Comparison of ENCODE assay signal across 25 mouse cellular contexts in genomic region chr11:5914940-5915339, GRCm38 (mm10). TPM values are rescaled to one million over a fixed set of nuclear protein-coding genes. Genes with fewer than 3 reads are reported as not detected.
A peak's percentile ranks its signal among the peaks of the same experiment; 100 is the strongest.
DNase-seq lines count a peak whose midpoint lies in the region; ATAC-seq and TF ChIP-seq lines count a peak whose summit lies in the region.
"Had no signal": no experiment of that assay in that cellular context is flagged by ENCODE, and none has a peak within 500 bp of the region (broad histone marks: within the 10 kb centered on the region; RNA-seq: fewer than 3 reads in every experiment).

No protein-coding gene starts in this region.

- TF ChIP-seq EP300 in heart, adult 2 months (IDR thresholded peaks at IDR 0.05; ENCODE audit: insufficient read depth, low read depth, low read length), result 0 out of 2 replicates have a peak, but pooled peaks have one; percentile 37

- H3K9ac ChIP-seq in heart, adult 2 months (ENCODE audit: low read depth, low read length), result no peak overlapping the region
- H3K9ac ChIP-seq in heart, embryonic 11.5 days (ENCODE audit: low read depth, low read length), result no peak overlapping the region
- no peak overlapping the region for H3K9ac ChIP-seq in liver, embryonic 15.5 days
- H3K9ac ChIP-seq in liver, embryonic 12.5 days, result no peak overlapping the region
- H3K9ac ChIP-seq: forebrain, embryonic 15.5 days; heart, embryonic 13.5 days; hindbrain, embryonic 14.5 days; limb, embryonic 12.5 days; midbrain, embryonic 12.5 days; neural tube, embryonic 13.5 days had no signal

- peaks cover 6% of the 10 kb centered on the region; the same call in 1 of the 2 replicates for H3K4me1 ChIP-seq in heart, adult 2 months (ENCODE audit: control insufficient read depth, insufficient read depth, low read length)
- no peaks in the 10 kb centered on the region; the same call in 1 of the 2 replicates for H3K4me1 ChIP-seq in heart, embryonic 11.5 days (ENCODE audit: control insufficient read depth, insufficient read depth, low read length)
- peaks cover 2% of the 10 kb centered on the region; the same call in 1 of the 2 replicates for H3K4me1 ChIP-seq in liver, embryonic 15.5 days (replicated peaks)
- H3K4me1 ChIP-seq in liver, embryonic 12.5 days, result peaks cover 2% of the 10 kb centered on the region; the same call in 1 of the 2 replicates
- H3K4me1 ChIP-seq: forebrain, embryonic 15.5 days; limb, embryonic 12.5 days; midbrain, embryonic 12.5 days had no signal

- 42% methylated on average over 5 of the region's 5 CpGs for WGBS in heart, adult 2 months
- 44% methylated on average over 5 of the region's 5 CpGs for WGBS in heart, embryonic 11.5 days (ENCODE audit: insufficient replicate concordance)
- 36% methylated on average over 5 of the region's 5 CpGs for WGBS in liver, embryonic 15.5 days (ENCODE audit: insufficient replicate concordance)
- 36% methylated on average over 5 of the region's 5 CpGs for WGBS in liver, embryonic 12.5 days (ENCODE audit: insufficient replicate concordance)

- no peaks in the 10 kb centered on the region for H3K27me3 ChIP-seq in heart, adult 2 months (ENCODE audit: control insufficient read depth, insufficient read depth, low read length)
- no peaks in the 10 kb centered on the region for H3K27me3 ChIP-seq in heart, embryonic 11.5 days (ENCODE audit: control insufficient read depth, insufficient read depth, low read length)
- H3K27me3 ChIP-seq in liver, embryonic 15.5 days, result no peaks in the 10 kb centered on the region
- peaks cover 17% of the 10 kb centered on the region; the same call in 1 of the 2 replicates for H3K27me3 ChIP-seq in liver, embryonic 12.5 days (replicated peaks)
- H3K27me3 ChIP-seq: forebrain, embryonic 15.5 days; heart, embryonic 13.5 days; midbrain, embryonic 12.5 days; neural tube, embryonic 13.5 days had no signal

- no peaks in the 10 kb centered on the region for H3K36me3 ChIP-seq in heart, adult 2 months (ENCODE audit: control insufficient read depth, insufficient read depth, low read length)
- no peaks in the 10 kb centered on the region for H3K36me3 ChIP-seq in heart, embryonic 11.5 days (ENCODE audit: control insufficient read depth, insufficient read depth, low read length)
- no peaks in the 10 kb centered on the region for H3K36me3 ChIP-seq in liver, embryonic 15.5 days (replicated peaks)
- H3K36me3 ChIP-seq in liver, embryonic 12.5 days, result no peaks in the 10 kb centered on the region
- H3K36me3 ChIP-seq: forebrain, embryonic 15.5 days; heart, embryonic 13.5 days; limb, embryonic 12.5 days; midbrain, embryonic 12.5 days; neural tube, embryonic 13.5 days had no signal

- TF ChIP-seq POLR2A in heart, adult 2 months (IDR thresholded peaks at IDR 0.05; ENCODE audit: insufficient read depth, low read depth, low read length), result no peak

- no peak for ATAC-seq in heart, embryonic 11.5 days (replicated peaks; ENCODE audit: insufficient number of reproducible peaks, low FRiP score, low TSS enrichment)
- ATAC-seq in liver, embryonic 15.5 days (ENCODE audit: insufficient read depth), result 0 out of 2 replicates have a peak, but pooled peaks have one; percentile 10
- no peak for ATAC-seq in liver, embryonic 12.5 days
- ATAC-seq: CD4-positive, CD25-positive, alpha-beta regulatory T cell, adult 4 months; forebrain, embryonic 15.5 days had no signal

- H3K4me3 ChIP-seq in heart, adult 2 months, result no peak overlapping the region
- H3K4me3 ChIP-seq in heart, embryonic 11.5 days (ENCODE audit: low read depth, low read length), result no peak overlapping the region
- H3K4me3 ChIP-seq in liver, embryonic 15.5 days (replicated peaks), result no peak overlapping the region
- H3K4me3 ChIP-seq in liver, embryonic 12.5 days, result no peak overlapping the region
- H3K4me3 ChIP-seq: forebrain, embryonic 15.5 days; heart, embryonic 13.5 days; limb, embryonic 12.5 days; midbrain, embryonic 12.5 days; neural tube, embryonic 13.5 days had no signal

- H3K27ac ChIP-seq in heart, adult 2 months, result peak overlapping the region; percentile 65
- no peak overlapping the region for H3K27ac ChIP-seq in heart, embryonic 11.5 days (ENCODE audit: low read depth, low read length)
- no peak overlapping the region for H3K27ac ChIP-seq in liver, embryonic 15.5 days (replicated peaks)
- H3K27ac ChIP-seq in liver, embryonic 12.5 days, result no peak overlapping the region
- H3K27ac ChIP-seq: forebrain, embryonic 15.5 days; heart, embryonic 13.5 days; hindbrain, embryonic 14.5 days; kidney, postnatal 0 days; limb, embryonic 12.5 days; midbrain, embryonic 12.5 days; neural tube, embryonic 13.5 days had no signal

- H3K9me3 ChIP-seq in heart, embryonic 11.5 days (replicated peaks; ENCODE audit: control insufficient read depth, low read length), result no peaks in the 10 kb centered on the region
- H3K9me3 ChIP-seq in liver, embryonic 15.5 days (replicated peaks), result no peaks in the 10 kb centered on the region
- no peaks in the 10 kb centered on the region for H3K9me3 ChIP-seq in liver, embryonic 12.5 days (replicated peaks)
- H3K9me3 ChIP-seq: forebrain, embryonic 15.5 days; heart, embryonic 13.5 days; limb, embryonic 12.5 days; midbrain, embryonic 12.5 days; neural tube, embryonic 13.5 days had no signal

- no peak for TF ChIP-seq CTCF in heart, adult 2 months (IDR thresholded peaks at IDR 0.05)

- intact Hi-C loops in heart, adult 2 months (cut with DNase I), result loop anchor here (2.0 kb wide), 1 partner anchor 28 kb away; no protein-coding TSS in a partner anchor

- peak; percentile 19 to 24 for DNase-seq in cerebellum, postnatal 14 days
- no peak for DNase-seq in cerebellum, adult 9-10 months
- DNase-seq in heart, adult 2 months, result peak; percentile 33 to 36
- DNase-seq in urinary bladder, adult 2 months (ENCODE audit: low spot score), result peak; percentile 19
- no peak for DNase-seq in urinary bladder, postnatal 10 days (ENCODE audit: low spot score)
- DNase-seq: cerebellum, adult 11 months; cerebellum, postnatal 36 days; kidney, adult 2 months; lung, adult 18-20 months; lung, postnatal 10 days; retina, postnatal 1 day; thymus, adult 18-20 months; thymus, postnatal 36 days had no signal

- no peaks in the 10 kb centered on the region for H3K79me2 ChIP-seq in heart, adult 2 months (replicated peaks; ENCODE audit: control insufficient read depth, insufficient read depth, low read length)

- H3K4me2 ChIP-seq in heart, embryonic 11.5 days, result no peak overlapping the region
- H3K4me2 ChIP-seq in liver, embryonic 15.5 days, result no peak overlapping the region
- H3K4me2 ChIP-seq in liver, embryonic 12.5 days, result no peak overlapping the region
- H3K4me2 ChIP-seq: forebrain, embryonic 15.5 days; heart, embryonic 13.5 days; hindbrain, embryonic 14.5 days; limb, embryonic 12.5 days; midbrain, embryonic 12.5 days; neural tube, embryonic 13.5 days had no signal

RNA-seq across cellular contexts. Expression of gene Myl7, which starts 16.4 kb away (rescaled TPM):
- 100 to 1,000 TPM; 463 to 551 TPM for total RNA-seq in heart, adult 2 months (2021)
- 1,125 and 1,658 TPM in 2 replicates for polyA plus RNA-seq in heart, adult 2 months (2012; rRNA removed)
- 7,501 and 8,192 TPM in 2 replicates for polyA plus RNA-seq in heart, embryonic 11.5 days (2014; fragmentation: Nextera tagmentation; extraction: Ambion mirVana)
- polyA plus RNA-seq in liver, embryonic 15.5 days (2015; fragmentation: Nextera tagmentation; extraction: Ambion mirVana), result 4.5 and 5.0 TPM in 2 replicates
- 21.8 and 22.5 TPM in 2 replicates for polyA plus RNA-seq in liver, embryonic 12.5 days (2016; fragmentation: Nextera tagmentation; extraction: Ambion mirVana)
- polyA plus RNA-seq in urinary bladder, adult 2 months (2012; rRNA removed), result 1.4 and 3.7 TPM in 2 replicates
- total RNA-seq: layer of hippocampus, postnatal 14 days had no signal
- polyA plus RNA-seq: CD4-positive, CD25-positive, alpha-beta regulatory T cell, adult 4 months; hindbrain, embryonic 14.5 days had no signal

RNA-seq across cellular contexts. Expression of gene Gck, which starts 34.9 kb away (rescaled TPM):
- total RNA-seq in heart, adult 2 months (2021), result 10 to 100 TPM; 10.4 to 13.9 TPM
- 10.5 and 15.4 TPM in 2 replicates for polyA plus RNA-seq in heart, adult 2 months (2012; rRNA removed)
- 2.0 and 2.6 TPM in 2 replicates for polyA plus RNA-seq in heart, embryonic 11.5 days (2014; fragmentation: Nextera tagmentation; extraction: Ambion mirVana)
- polyA plus RNA-seq in liver, embryonic 15.5 days (2015; fragmentation: Nextera tagmentation; extraction: Ambion mirVana), result 0.41 and 0.59 TPM in 2 replicates
- polyA plus RNA-seq in liver, embryonic 12.5 days (2016; fragmentation: Nextera tagmentation; extraction: Ambion mirVana), result 0.31 and 0.37 TPM in 2 replicates
- 0.03 and 0.08 TPM in 2 replicates for polyA plus RNA-seq in urinary bladder, adult 2 months (2012; rRNA removed)
- polyA plus RNA-seq: CD4-positive, CD25-positive, alpha-beta regulatory T cell, adult 4 months had no signal

RNA-seq across cellular contexts. Expression of gene Pold2, which starts 36.8 kb away (rescaled TPM):
- 10 to 100 TPM; 30.9 to 42.6 TPM for total RNA-seq in heart, adult 2 months (2021)
- 49.1 and 58.1 TPM in 2 replicates for polyA plus RNA-seq in heart, adult 2 months (2012; rRNA removed)
- polyA plus RNA-seq in heart, embryonic 11.5 days (2014; fragmentation: Nextera tagmentation; extraction: Ambion mirVana), result 86.8 and 95.2 TPM in 2 replicates
- polyA plus RNA-seq in liver, embryonic 15.5 days (2015; fragmentation: Nextera tagmentation; extraction: Ambion mirVana), result 58.8 and 64.0 TPM in 2 replicates
- 105 TPM in 2 replicates for polyA plus RNA-seq in liver, embryonic 12.5 days (2016; fragmentation: Nextera tagmentation; extraction: Ambion mirVana)
- polyA plus RNA-seq in urinary bladder, adult 2 months (2012; rRNA removed), result 36.4 and 43.2 TPM in 2 replicates

RNA-seq across cellular contexts. Expression of gene Ykt6, which starts 40.6 kb away (rescaled TPM):
- total RNA-seq in heart, adult 2 months (2021), result 10 to 100 TPM; 53.4 to 62.2 TPM
- 46.3 and 71.2 TPM in 2 replicates for polyA plus RNA-seq in heart, adult 2 months (2012; rRNA removed)
- polyA plus RNA-seq in heart, embryonic 11.5 days (2014; fragmentation: Nextera tagmentation; extraction: Ambion mirVana), result 19.3 and 25.4 TPM in 2 replicates
- polyA plus RNA-seq in liver, embryonic 15.5 days (2015; fragmentation: Nextera tagmentation; extraction: Ambion mirVana), result 18.8 and 19.7 TPM in 2 replicates
- 25.2 and 25.7 TPM in 2 replicates for polyA plus RNA-seq in liver, embryonic 12.5 days (2016; fragmentation: Nextera tagmentation; extraction: Ambion mirVana)
- polyA plus RNA-seq in urinary bladder, adult 2 months (2012; rRNA removed), result 35.5 and 45.1 TPM in 2 replicates

RNA-seq across cellular contexts. Expression of gene Aebp1, which starts 53.2 kb away (rescaled TPM):
- total RNA-seq in heart, adult 2 months (2021), result 10 to 100 TPM; 18.6 to 19.9 TPM
- 25.6 and 33.3 TPM in 2 replicates for polyA plus RNA-seq in heart, adult 2 months (2012; rRNA removed)
- polyA plus RNA-seq in heart, embryonic 11.5 days (2014; fragmentation: Nextera tagmentation; extraction: Ambion mirVana), result 21.4 and 27.7 TPM in 2 replicates
- 7.0 and 8.2 TPM in 2 replicates for polyA plus RNA-seq in liver, embryonic 15.5 days (2015; fragmentation: Nextera tagmentation; extraction: Ambion mirVana)
- polyA plus RNA-seq in liver, embryonic 12.5 days (2016; fragmentation: Nextera tagmentation; extraction: Ambion mirVana), result 8.5 and 9.6 TPM in 2 replicates
- 110 and 160 TPM in 2 replicates for polyA plus RNA-seq in urinary bladder, adult 2 months (2012; rRNA removed)

Comparison
In these comparisons a context has a peak if more than half of its experiments do, and no peak if none do; other contexts are left out.
1. DNase-seq: peak in cerebellum, postnatal 14 days (2 of 2), heart, adult 2 months (2 of 2) and urinary bladder, adult 2 months (single experiment); none in cerebellum, adult 9-10 months (single experiment) and urinary bladder, postnatal 10 days (single experiment).
2. RNA of gene Myl7, which starts 16.4 kb away (polyA plus RNA-seq): 7,501 to 8,192 TPM in heart, embryonic 11.5 days and 1,125 to 1,658 TPM in heart, adult 2 months; 21.8 to 22.5 TPM in liver, embryonic 12.5 days, 4.5 to 5.0 TPM in liver, embryonic 15.5 days and 1.4 to 3.7 TPM in urinary bladder, adult 2 months; every median in the first group is over 10 times any median in the second.